Mouse (Mus musculus) kidney, adult 2 months (tissue): ENCODE measurements around the gene Calhm6.

Experiments used
- CTCF ChIP-seq: fragments of 200-500 bp; conservative IDR thresholded peaks from 2 replicates; pipeline ENCODE4 v1.5.1; 2011; ENCODE audit warnings: low read depth, mild to moderate bottlenecking, control low read depth, low read length, moderate library complexity, mixed read lengths; ENCODE audit not compliant: insufficient read depth, insufficient read length
- POLR2A ChIP-seq: fragments of 200-500 bp; IDR thresholded peaks from one replicate; pipeline ENCODE4 v1.6.1; 2011; ENCODE audit warnings: low read depth, low read length, control low read depth

DNA sequence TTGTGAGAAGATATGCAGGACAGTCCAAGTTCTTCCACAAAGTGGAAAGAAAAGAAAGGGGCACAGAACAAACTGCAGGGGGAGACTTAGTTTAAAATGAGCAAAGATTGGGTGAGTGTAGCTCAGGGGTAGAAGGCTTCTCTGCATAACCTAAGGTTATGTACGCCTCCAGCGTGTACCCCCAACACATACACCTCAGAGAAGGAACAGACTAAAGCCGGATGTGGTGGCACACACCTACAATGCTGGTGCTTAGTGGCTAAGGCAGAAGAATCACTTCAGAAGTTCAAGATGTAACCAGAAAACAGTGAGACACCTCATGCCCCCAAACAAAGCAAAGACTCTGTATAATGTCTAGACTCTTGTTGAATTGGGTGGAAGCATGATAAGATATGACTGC lies 43.4 kb upstream of the Calhm6 start:
- no peak for TF ChIP-seq CTCF
- TF ChIP-seq POLR2A: no peak
